Mouse (Mus musculus): ENCODE results near the gene Lrrc4. TPM values are rescaled to one million over a fixed set of nuclear protein-coding genes. Genes with fewer than 3 reads are reported as not detected.

Lrrc4 gene
- polyA plus RNA-seq, 1 experiment: not detected

DNA sequence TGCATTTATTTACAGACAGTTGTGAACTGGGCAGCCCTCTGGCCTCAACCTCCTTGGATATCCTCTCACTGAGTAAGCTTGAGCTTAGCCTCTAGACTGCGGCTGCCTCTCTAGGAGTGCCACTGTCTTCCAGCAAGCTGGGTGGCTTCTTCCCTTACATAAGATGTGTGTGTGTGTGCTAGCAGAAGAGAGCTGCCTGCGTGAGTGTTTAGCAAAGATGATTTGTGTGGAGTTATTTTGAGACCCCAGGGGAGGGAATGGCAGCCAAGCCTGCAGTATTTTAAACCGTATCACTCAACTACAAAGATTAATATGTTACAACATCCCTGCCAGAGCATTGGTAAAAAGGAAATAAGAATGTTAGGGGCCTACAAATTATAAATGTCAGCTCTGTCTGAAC lies 49.9 kb downstream of the Lrrc4 start:
- H3K27ac ChIP-seq (ENCODE audit: insufficient read depth, low read depth, low read length): no peak overlapping the region
- 47% methylated on average over 3 of the region's 3 CpGs for WGBS

GRCm38 (mm10) chr6:28771331-28771730 lies 60.2 kb downstream of the Lrrc4 start:
- TF ChIP-seq POLR2A (IDR thresholded peaks at IDR 0.05; ENCODE audit: insufficient read depth, low read depth, low read length) (no peak), CTCF (IDR thresholded peaks at IDR 0.05; ENCODE audit: insufficient read depth, low read depth, low read length) (no peak)

More for the DNA sequence above, 49.9 kb downstream of the Lrrc4 start:
- no peak overlapping the region for H3K4me3 ChIP-seq (ENCODE audit: insufficient read depth, low read depth, low read length)
- no peaks in the 10 kb centered on the region for H3K4me1 ChIP-seq (ENCODE audit: control insufficient read depth, insufficient read depth, low read length)
- TF ChIP-seq POLR2A (IDR thresholded peaks at IDR 0.05; ENCODE audit: insufficient read depth, low read depth, low read length) (no peak), CTCF (IDR thresholded peaks at IDR 0.05; ENCODE audit: insufficient read depth, low read depth, low read length) (no peak)

DNA sequence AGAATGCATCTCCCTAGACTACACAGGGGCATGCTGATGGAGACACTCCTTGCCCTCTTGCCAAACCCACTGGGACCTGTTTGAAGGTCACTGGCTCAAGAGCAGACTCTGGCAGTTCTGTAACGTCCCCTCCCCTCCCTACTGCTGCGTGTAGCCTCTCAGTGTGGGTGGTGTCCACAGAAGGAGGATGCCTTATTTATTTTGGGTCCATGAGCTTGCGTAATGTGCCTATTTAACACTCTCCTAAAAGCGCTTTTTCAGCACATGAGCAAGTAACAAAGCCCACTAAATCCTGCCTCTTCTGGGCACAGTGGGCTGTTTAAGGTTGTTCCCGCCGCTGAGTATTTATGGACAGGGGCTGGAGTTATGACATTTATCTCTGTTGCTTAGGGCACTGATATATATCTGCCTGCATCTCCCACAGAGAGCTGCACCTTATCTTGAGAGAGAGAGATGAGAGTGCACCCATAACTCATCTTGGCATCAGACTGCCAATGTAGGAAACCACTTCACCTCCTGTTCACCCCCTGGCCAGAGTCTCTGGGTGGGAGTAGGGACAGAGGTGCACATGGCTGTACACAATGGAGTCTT lies 63.6 kb downstream of the Lrrc4 start:
- no peak overlapping the region for H3K4me3 ChIP-seq (ENCODE audit: insufficient read depth, low read depth, low read length)
- WGBS: 55% methylated on average over 6 of the region's 6 CpGs
- H3K27ac ChIP-seq (ENCODE audit: insufficient read depth, low read depth, low read length): no peak overlapping the region
- peaks cover 5% of the 10 kb centered on the region; the same call in 1 of the 2 replicates for H3K4me1 ChIP-seq (ENCODE audit: control insufficient read depth, insufficient read depth, low read length)
- TF ChIP-seq POLR2A (IDR thresholded peaks at IDR 0.05; ENCODE audit: insufficient read depth, low read depth, low read length) (no peak), CTCF (IDR thresholded peaks at IDR 0.05; ENCODE audit: insufficient read depth, low read depth, low read length) (no peak)

More at GRCm38 (mm10) chr6:28771331-28771730, 60.2 kb downstream of the Lrrc4 start:
- Histone ChIP-seq H3K4me1 (ENCODE audit: control insufficient read depth, insufficient read depth, low read length) (peaks cover 8% of the 10 kb centered on the region), H3K27ac (ENCODE audit: insufficient read depth, low read depth, low read length) (no peak overlapping the region), H3K4me3 (ENCODE audit: insufficient read depth, low read depth, low read length) (no peak overlapping the region)
- WGBS: 55% methylated on average over 2 of the region's 2 CpGs

DNA sequence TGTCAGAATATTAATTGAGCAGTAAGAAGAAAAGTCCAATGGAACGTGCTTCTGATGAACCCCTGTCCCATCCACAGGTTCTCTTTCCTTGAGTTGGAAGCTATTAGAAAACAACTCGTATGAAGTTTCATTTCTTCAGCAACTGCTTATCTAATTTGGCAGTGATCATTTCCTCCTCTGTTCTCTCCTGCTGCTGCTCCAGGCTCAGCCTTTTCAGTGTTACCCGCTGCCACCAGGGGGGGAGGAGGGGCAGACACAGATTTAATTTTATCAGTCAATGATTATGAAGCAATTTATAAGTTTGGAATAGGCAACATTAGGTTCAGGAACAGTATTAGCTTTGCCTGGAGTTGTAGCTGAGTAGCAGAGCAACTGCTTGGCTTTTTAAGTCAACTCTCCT lies 64.9 kb downstream of the Lrrc4 start:
- 76% methylated on average over 3 of the region's 3 CpGs for WGBS
- TF ChIP-seq POLR2A (IDR thresholded peaks at IDR 0.05; ENCODE audit: insufficient read depth, low read depth, low read length) (no peak), CTCF (IDR thresholded peaks at IDR 0.05; ENCODE audit: insufficient read depth, low read depth, low read length) (no peak)
- Histone ChIP-seq H3K4me3 (ENCODE audit: insufficient read depth, low read depth, low read length) (no peak overlapping the region), H3K4me1 (ENCODE audit: control insufficient read depth, insufficient read depth, low read length) (peaks cover 6% of the 10 kb centered on the region), H3K27ac (ENCODE audit: insufficient read depth, low read depth, low read length) (no peak overlapping the region)

DNA sequence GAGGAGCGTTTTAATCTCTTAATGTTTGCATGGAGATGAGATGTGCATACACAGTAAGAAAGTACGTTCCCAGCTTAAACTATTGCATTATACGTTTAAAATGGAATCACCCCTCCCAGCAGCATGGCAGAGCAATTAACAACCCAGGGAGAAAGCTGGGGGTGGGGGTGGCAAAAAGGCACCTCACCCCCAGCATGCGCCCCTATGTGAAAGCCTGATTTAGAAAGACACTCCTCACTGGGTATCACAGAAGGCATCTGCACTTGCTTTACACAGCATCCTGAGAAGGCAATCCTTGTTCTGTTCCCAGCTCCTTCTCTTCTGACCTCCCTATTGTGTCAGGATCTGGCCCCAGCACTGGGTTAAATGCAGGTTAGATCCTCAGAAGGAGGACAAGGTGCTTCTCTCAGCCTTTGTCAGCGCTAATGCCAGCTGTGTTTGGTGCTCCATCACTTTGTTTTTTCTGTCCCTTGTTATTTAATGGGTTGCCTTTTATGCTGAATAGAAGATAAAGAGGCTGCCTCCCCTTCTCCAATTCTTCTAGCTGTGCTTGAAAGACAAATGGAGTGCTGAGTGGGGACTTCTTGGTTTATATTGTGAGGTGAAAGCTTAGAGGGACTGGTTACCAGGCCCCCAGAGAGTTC lies 69.3 kb downstream of the Lrrc4 start:
- H3K27ac ChIP-seq (ENCODE audit: insufficient read depth, low read depth, low read length): no peak overlapping the region
- H3K4me1 ChIP-seq (ENCODE audit: control insufficient read depth, insufficient read depth, low read length): peaks cover 3% of the 10 kb centered on the region; the same call in 1 of the 2 replicates
- H3K4me3 ChIP-seq (ENCODE audit: insufficient read depth, low read depth, low read length): no peak overlapping the region
- TF ChIP-seq POLR2A (IDR thresholded peaks at IDR 0.05; ENCODE audit: insufficient read depth, low read depth, low read length) (no peak), CTCF (IDR thresholded peaks at IDR 0.05; ENCODE audit: insufficient read depth, low read depth, low read length) (no peak)
- 48% methylated on average over 5 of the region's 5 CpGs for WGBS

DNA sequence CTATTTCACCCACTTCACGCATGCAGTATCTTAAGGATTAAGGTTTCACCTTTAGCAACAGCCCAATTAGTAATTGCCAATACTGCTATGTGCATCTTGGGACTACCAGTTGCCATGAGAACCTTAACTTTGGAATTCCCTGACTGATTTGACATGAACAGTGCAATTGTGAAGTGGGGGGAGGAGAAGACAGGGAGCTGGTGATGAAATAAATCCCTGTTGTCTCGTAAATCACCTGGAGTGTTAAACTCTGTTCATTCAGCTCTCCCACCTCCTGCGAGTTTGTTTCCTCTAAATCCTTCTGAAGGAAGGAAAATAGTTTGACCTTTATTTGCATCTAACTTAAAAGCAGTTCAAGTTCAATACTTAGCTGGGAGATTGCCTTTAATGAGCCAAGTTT lies 69.8 kb downstream of the Lrrc4 start:
- WGBS: 79% methylated on average over 3 of the region's 3 CpGs

DNA sequence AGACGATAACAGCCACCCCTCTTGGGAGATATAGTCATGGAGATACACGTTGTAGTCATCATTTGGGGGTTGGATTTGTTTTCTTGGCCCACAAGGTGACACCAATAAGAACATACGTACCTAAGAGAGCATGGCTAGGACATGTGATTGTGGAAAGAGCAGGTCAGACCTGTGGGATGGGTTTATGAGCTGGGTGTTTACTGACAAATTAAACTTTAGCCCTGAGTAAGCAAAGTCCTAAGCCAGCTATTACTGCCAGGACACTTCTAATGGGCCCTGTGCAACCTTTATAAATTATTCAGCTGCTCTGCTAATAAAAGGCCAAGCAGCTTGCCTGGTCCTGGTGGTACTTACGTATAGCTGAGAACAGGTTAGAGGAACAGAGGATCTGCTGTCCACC lies 73.3 kb downstream of the Lrrc4 start:
- Histone ChIP-seq H3K4me1 (ENCODE audit: control insufficient read depth, insufficient read depth, low read length) (peaks cover 13% of the 10 kb centered on the region), H3K4me3 (ENCODE audit: insufficient read depth, low read depth, low read length) (no peak overlapping the region), H3K27ac (ENCODE audit: insufficient read depth, low read depth, low read length) (no peak overlapping the region)
- no peak for TF ChIP-seq CTCF (IDR thresholded peaks at IDR 0.05; ENCODE audit: insufficient read depth, low read depth, low read length)
- TF ChIP-seq POLR2A (IDR thresholded peaks at IDR 0.05; ENCODE audit: insufficient read depth, low read depth, low read length): no peak
- 95% methylated on average over 4 of the region's 4 CpGs for WGBS

More for the DNA sequence above, 69.8 kb downstream of the Lrrc4 start:
- Histone ChIP-seq H3K27ac (ENCODE audit: insufficient read depth, low read depth, low read length) (no peak overlapping the region), H3K4me3 (ENCODE audit: insufficient read depth, low read depth, low read length) (no peak overlapping the region), H3K4me1 (ENCODE audit: control insufficient read depth, insufficient read depth, low read length) (peaks cover 5% of the 10 kb centered on the region; the same call in 1 of the 2 replicates)
- no peak for TF ChIP-seq POLR2A (IDR thresholded peaks at IDR 0.05; ENCODE audit: insufficient read depth, low read depth, low read length)
- TF ChIP-seq CTCF (IDR thresholded peaks at IDR 0.05; ENCODE audit: insufficient read depth, low read depth, low read length): no peak

DNA sequence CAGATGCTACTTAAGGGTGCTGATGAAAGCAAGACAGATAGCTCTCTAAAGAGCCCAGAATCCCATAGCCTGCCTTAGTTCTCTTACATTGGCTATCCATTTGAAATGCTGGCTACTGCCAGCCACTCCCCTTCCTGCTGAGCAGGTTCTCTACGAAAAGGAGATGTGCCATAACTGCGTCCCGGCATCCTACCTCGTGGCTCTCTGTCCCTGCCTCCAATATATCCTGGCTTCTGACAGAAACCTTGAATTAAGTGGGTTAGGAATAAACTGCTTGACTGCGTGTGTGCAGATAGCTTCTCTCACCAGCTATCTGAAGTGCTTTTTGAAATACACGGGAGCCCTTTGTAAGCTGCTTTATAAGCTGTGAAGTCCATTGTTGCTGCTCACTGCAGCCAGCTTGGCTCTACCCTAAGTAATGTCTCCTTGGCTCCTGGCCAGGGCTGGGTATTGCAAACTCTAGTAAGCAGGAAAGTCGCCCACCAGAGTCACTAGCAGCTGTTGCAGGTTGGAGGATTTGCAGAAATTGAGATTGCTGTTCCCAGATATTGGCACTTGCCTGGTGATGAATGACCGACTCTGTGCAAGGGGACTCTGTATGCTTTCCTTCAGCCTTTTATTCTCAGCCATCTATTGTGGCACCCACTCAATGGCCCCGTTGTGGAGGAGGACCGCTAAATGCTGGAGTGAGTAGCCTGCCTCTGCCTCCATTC lies 75.1 kb downstream of the Lrrc4 start:
- no peak overlapping the region for H3K27ac ChIP-seq (ENCODE audit: insufficient read depth, low read depth, low read length)
- H3K4me3 ChIP-seq (ENCODE audit: insufficient read depth, low read depth, low read length): no peak overlapping the region
- H3K4me1 ChIP-seq (ENCODE audit: control insufficient read depth, insufficient read depth, low read length): peaks cover 14% of the 10 kb centered on the region
- WGBS: 44% methylated on average over 10 of the region's 10 CpGs
- TF ChIP-seq POLR2A (IDR thresholded peaks at IDR 0.05; ENCODE audit: insufficient read depth, low read depth, low read length): no peak
- TF ChIP-seq CTCF (IDR thresholded peaks at IDR 0.05; ENCODE audit: insufficient read depth, low read depth, low read length): no peak
